Mouse (Mus musculus) cerebellum, adult 18-20 months (tissue): ENCODE data around the gene Nfya.

Source experiments
- DNase-seq, 2 experiments: peaks; one replicate each; pipeline ENCODE4 v3.0.0; 2021

Nfya gene

GRCm38 (mm10) chr17:48430394-48430793, 20.7 kb upstream of the Nfya start:
- DNase-seq: no peak

- no peak for DNase-seq
Measured at GRCm38 (mm10) chr17:48427852-48428530, 18.3 kb upstream of the Nfya start.

GRCm38 (mm10) chr17:48426991-48427750, 17.5 kb upstream of the Nfya start:
- no peak for DNase-seq

- DNase-seq: no peak
Measured at GRCm38 (mm10) chr17:48425823-48426612, 16.3 kb upstream of the Nfya start.

GRCm38 (mm10) chr17:48424237-48424636, 14.5 kb upstream of the Nfya start:
- no peak for DNase-seq

GRCm38 (mm10) chr17:48419571-48419970, 9.9 kb upstream of the Nfya start:
- no peak for DNase-seq

- no peak for DNase-seq
Measured at GRCm38 (mm10) chr17:48418781-48419180, 9.1 kb upstream of the Nfya start.

GRCm38 (mm10) chr17:48418174-48418573, 8.5 kb upstream of the Nfya start:
- no peak for DNase-seq

- DNase-seq: no peak
Measured at GRCm38 (mm10) chr17:48417521-48417920, 7.8 kb upstream of the Nfya start.

- DNase-seq: peak; percentile 58 to 63
Measured at GRCm38 (mm10) chr17:48416425-48417195, 6.9 kb upstream of the Nfya start.

GRCm38 (mm10) chr17:48416011-48416410, 6.3 kb upstream of the Nfya start:
- DNase-seq: peak; percentile 69 to 73

- no peak for DNase-seq
Measured at GRCm38 (mm10) chr17:48411241-48411640, 1.5 kb upstream of the Nfya start.

- DNase-seq: no peak
Measured at GRCm38 (mm10) chr17:48410299-48410785, 636 bp upstream of the Nfya start.

- DNase-seq: peak; percentile 78 to 82
Measured at GRCm38 (mm10) chr17:48408526-48409291, 997 bp downstream of the Nfya start.

- peak in 1 of 2 experiments; percentile 29 for DNase-seq
Measured at GRCm38 (mm10) chr17:48407910-48408525, 1.7 kb downstream of the Nfya start.

GRCm38 (mm10) chr17:48407154-48407553, 2.6 kb downstream of the Nfya start:
- DNase-seq: peak; percentile 28 to 39

- no peak for DNase-seq
Measured at GRCm38 (mm10) chr17:48404706-48405105, 5.0 kb downstream of the Nfya start.

GRCm38 (mm10) chr17:48403848-48404247, 5.9 kb downstream of the Nfya start:
- no peak for DNase-seq

- DNase-seq: no peak
Measured at GRCm38 (mm10) chr17:48402751-48403150, 7.0 kb downstream of the Nfya start.

GRCm38 (mm10) chr17:48401710-48402109, 8.0 kb downstream of the Nfya start:
- no peak for DNase-seq

- DNase-seq: no peak
Measured at GRCm38 (mm10) chr17:48392616-48393015, 17.1 kb downstream of the Nfya start.
